Mouse (Mus musculus): ENCODE measurements around the gene C2cd4d. TPM values are rescaled to one million over a fixed set of nuclear protein-coding genes. Genes with fewer than 3 reads are reported as not detected.

C2cd4d gene
- polyA plus RNA-seq, 2 experiments: 0.04 to 0.23 TPM

GRCm38 (mm10) chr3:94379831-94380510, 17.7 kb downstream of the C2cd4d start:
- Histone ChIP-seq H3K4me3 (ENCODE audit: insufficient read depth in 1 of 2, low read depth in 2 of 2, low read length in 2 of 2) (no peak overlapping the region), H3K27ac (no peak overlapping the region), H3K9ac (replicated peaks) (no peak overlapping the region), H3K27me3 (ENCODE audit: control insufficient read depth, insufficient read depth, low read length) (no peaks in the 10 kb centered on the region), H3K4me1 (replicated peaks; ENCODE audit: control insufficient read depth in 2 of 2, insufficient read depth in 2 of 2, low read length in 1 of 2) (no peaks in the 10 kb centered on the region), H3K36me3 (replicated peaks; ENCODE audit: control insufficient read depth, insufficient read depth, low read depth) (no peaks in the 10 kb centered on the region), H3K9me3 (ENCODE audit: control insufficient read depth, low read length) (no peaks in the 10 kb centered on the region), H3K4me2 (ENCODE audit: low read depth) (no peak overlapping the region)
- DNase-seq (ENCODE audit: low read depth in 3 of 3, low spot score in 3 of 3): no peak
- 25% methylated on average over 9 of the region's 9 CpGs for WGBS (ENCODE audit: insufficient replicate concordance)
- no peak for TF ChIP-seq CTCF (IDR thresholded peaks at IDR 0.05; ENCODE audit: low read depth)
- no peak for TF ChIP-seq EP300 (IDR thresholded peaks at IDR 0.05; ENCODE audit: low read depth)
- ATAC-seq (ENCODE audit: insufficient read depth): no peak

- no peaks in the 10 kb centered on the region for H3K36me3 ChIP-seq (replicated peaks; ENCODE audit: control insufficient read depth, insufficient read depth, low read depth)
- no peak overlapping the region for H3K27ac ChIP-seq
- no peak for TF ChIP-seq CTCF (IDR thresholded peaks at IDR 0.05; ENCODE audit: low read depth)
- TF ChIP-seq EP300 (IDR thresholded peaks at IDR 0.05; ENCODE audit: low read depth): no peak
- WGBS (ENCODE audit: insufficient replicate concordance): 24% methylated on average over 5 of the region's 5 CpGs
- H3K4me1 ChIP-seq (replicated peaks; ENCODE audit: control insufficient read depth in 2 of 2, insufficient read depth in 2 of 2, low read length in 1 of 2): no peaks in the 10 kb centered on the region
- H3K9me3 ChIP-seq (ENCODE audit: control insufficient read depth, low read length): no peaks in the 10 kb centered on the region
- no peak overlapping the region for H3K9ac ChIP-seq (replicated peaks)
- no peaks in the 10 kb centered on the region for H3K27me3 ChIP-seq (ENCODE audit: control insufficient read depth, insufficient read depth, low read length)
- DNase-seq (ENCODE audit: low read depth in 3 of 3, low spot score in 3 of 3): no peak
- no peak overlapping the region for H3K4me2 ChIP-seq (ENCODE audit: low read depth)
- ATAC-seq (ENCODE audit: insufficient read depth): no peak
- H3K4me3 ChIP-seq (ENCODE audit: insufficient read depth in 1 of 2, low read depth in 2 of 2, low read length in 2 of 2): no peak overlapping the region
Measured at GRCm38 (mm10) chr3:94382308-94382707, 20.1 kb downstream of the C2cd4d start.

- DNase-seq (ENCODE audit: low read depth in 3 of 3, low spot score in 3 of 3) (no peak), ATAC-seq (ENCODE audit: insufficient read depth) (no peak)
- H3K36me3 ChIP-seq (replicated peaks; ENCODE audit: control insufficient read depth, insufficient read depth, low read depth): no peaks in the 10 kb centered on the region
- TF ChIP-seq CTCF (IDR thresholded peaks at IDR 0.05; ENCODE audit: low read depth): no peak
- no peak for TF ChIP-seq EP300 (IDR thresholded peaks at IDR 0.05; ENCODE audit: low read depth)
- H3K27ac ChIP-seq: no peak overlapping the region
- H3K27me3 ChIP-seq (ENCODE audit: control insufficient read depth, insufficient read depth, low read length): no peaks in the 10 kb centered on the region
- H3K9me3 ChIP-seq (ENCODE audit: control insufficient read depth, low read length): no peaks in the 10 kb centered on the region
- no peak overlapping the region for H3K4me2 ChIP-seq (ENCODE audit: low read depth)
- no peaks in the 10 kb centered on the region for H3K4me1 ChIP-seq (replicated peaks; ENCODE audit: control insufficient read depth in 2 of 2, insufficient read depth in 2 of 2, low read length in 1 of 2)
- no peak overlapping the region for H3K9ac ChIP-seq (replicated peaks)
- WGBS (ENCODE audit: insufficient replicate concordance): 51% methylated on average over 3 of the region's 3 CpGs
- H3K4me3 ChIP-seq (ENCODE audit: insufficient read depth in 1 of 2, low read depth in 2 of 2, low read length in 2 of 2): no peak overlapping the region
Measured at GRCm38 (mm10) chr3:94383476-94383875, 21.2 kb downstream of the C2cd4d start.

GRCm38 (mm10) chr3:94386671-94387070, 24.4 kb downstream of the C2cd4d start:
- no peak overlapping the region for H3K9ac ChIP-seq (replicated peaks)
- no peak overlapping the region for H3K27ac ChIP-seq
- 40% methylated on average over 4 of the region's 4 CpGs for WGBS (ENCODE audit: insufficient replicate concordance)
- H3K4me1 ChIP-seq (replicated peaks; ENCODE audit: control insufficient read depth in 2 of 2, insufficient read depth in 2 of 2, low read length in 1 of 2): no peaks in the 10 kb centered on the region
- no peak overlapping the region for H3K4me3 ChIP-seq (ENCODE audit: insufficient read depth in 1 of 2, low read depth in 2 of 2, low read length in 2 of 2)
- DNase-seq (ENCODE audit: low read depth in 3 of 3, low spot score in 3 of 3) (no peak), ATAC-seq (ENCODE audit: insufficient read depth) (no peak)
- TF ChIP-seq EP300 (IDR thresholded peaks at IDR 0.05; ENCODE audit: low read depth): no peak
- TF ChIP-seq CTCF (IDR thresholded peaks at IDR 0.05; ENCODE audit: low read depth): no peak
- H3K27me3 ChIP-seq (ENCODE audit: control insufficient read depth, insufficient read depth, low read length): no peaks in the 10 kb centered on the region
- no peaks in the 10 kb centered on the region for H3K36me3 ChIP-seq (replicated peaks; ENCODE audit: control insufficient read depth, insufficient read depth, low read depth)
- no peak overlapping the region for H3K4me2 ChIP-seq (ENCODE audit: low read depth)
- H3K9me3 ChIP-seq (ENCODE audit: control insufficient read depth, low read length): no peaks in the 10 kb centered on the region

GRCm38 (mm10) chr3:94387391-94387790, 25.2 kb downstream of the C2cd4d start:
- ATAC-seq (ENCODE audit: insufficient read depth): no peak
- Histone ChIP-seq H3K27me3 (ENCODE audit: control insufficient read depth, insufficient read depth, low read length) (no peaks in the 10 kb centered on the region), H3K9ac (replicated peaks) (no peak overlapping the region), H3K4me1 (replicated peaks; ENCODE audit: control insufficient read depth in 2 of 2, insufficient read depth in 2 of 2, low read length in 1 of 2) (no peaks in the 10 kb centered on the region), H3K4me2 (ENCODE audit: low read depth) (no peak overlapping the region), H3K36me3 (replicated peaks; ENCODE audit: control insufficient read depth, insufficient read depth, low read depth) (no peaks in the 10 kb centered on the region), H3K9me3 (ENCODE audit: control insufficient read depth, low read length) (no peaks in the 10 kb centered on the region), H3K27ac (no peak overlapping the region), H3K4me3 (ENCODE audit: insufficient read depth in 1 of 2, low read depth in 2 of 2, low read length in 2 of 2) (no peak overlapping the region)
- 80% methylated on average over 10 of the region's 10 CpGs for WGBS (ENCODE audit: insufficient replicate concordance)
- no peak for TF ChIP-seq CTCF (IDR thresholded peaks at IDR 0.05; ENCODE audit: low read depth)
- TF ChIP-seq EP300 (IDR thresholded peaks at IDR 0.05; ENCODE audit: low read depth): no peak
- no peak for DNase-seq (ENCODE audit: low read depth in 3 of 3, low spot score in 3 of 3)
